Mouse (Mus musculus) limb, embryonic 15.5 days (tissue): ENCODE results near the gene Scfd2. TPM values are rescaled to one million over a fixed set of nuclear protein-coding genes. Genes with fewer than 3 reads are reported as not detected.

Experiments used
- ATAC-seq: fragments of 200-750 bp; cut with Nextera tagmentation; 2 replicates; pipeline ENCODE4 v1.8.0; 2017; ENCODE audit warnings: low read depth, moderate TSS enrichment; ENCODE audit not compliant: insufficient number of reproducible peaks, low FRiP score, low TSS enrichment
- H3K27ac ChIP-seq: fragments of 300-500 bp; sonication (generic); 2 replicates; pipeline ENCODE4 v1.5.1; 2015; ENCODE audit warnings: moderate library complexity, mild to moderate bottlenecking, inconsistent platforms
- H3K27me3 ChIP-seq: fragments of 300-500 bp; sonication (generic); 2 replicates; pipeline ENCODE4 v1.6.1; 2015; ENCODE audit warnings: inconsistent platforms
- H3K36me3 ChIP-seq: fragments of 300-500 bp; sonication (generic); 2 replicates; pipeline ENCODE4 v1.6.1; 2015; ENCODE audit warnings: inconsistent platforms
- H3K4me1 ChIP-seq: fragments of 300-500 bp; sonication (generic); 2 replicates; pipeline ENCODE4 v1.6.1; 2015; ENCODE audit warnings: inconsistent platforms
- H3K4me2 ChIP-seq: fragments of 300-500 bp; sonication (generic); 2 replicates; pipeline ENCODE4 v1.6.1; 2015; ENCODE audit warnings: mild to moderate bottlenecking, inconsistent platforms
- H3K4me3 ChIP-seq: fragments of 300-500 bp; sonication (generic); 2 replicates; pipeline ENCODE4 v1.5.1; 2015; ENCODE audit warnings: mild to moderate bottlenecking, inconsistent platforms
- H3K9ac ChIP-seq: fragments of 300-500 bp; sonication (generic); 2 replicates; pipeline ENCODE4 v1.6.1; 2015; ENCODE audit warnings: inconsistent platforms
- H3K9me3 ChIP-seq: fragments of 300-500 bp; sonication (generic); 2 replicates; pipeline ENCODE4 v1.6.1; 2016; ENCODE audit warnings: inconsistent platforms
- WGBS: fragments of 180-500 bp; shearing (Covaris S2); methylation state at CpG from one replicate; pipeline ENCODE4 v1.1.7; 2015; 5-methylcytosine and 5-hydroxymethylcytosine counted together
- polyA plus RNA-seq: library from polyadenylated mRNA; unstranded; fragments of >200 nt; fragmentation: Nextera tagmentation; extraction: Ambion mirVana; gene quantifications from 2 replicates; pipeline ENCODE4 v1.2.1, GENCODE M21; 2015

The Scfd2 gene
- polyA plus RNA-seq, 1 experiment from 2014 or later: 21.2 TPM

- Histone ChIP-seq H3K27ac (no peak overlapping the region), H3K4me2 (no peak overlapping the region), H3K9me3 (no peaks in the 10 kb centered on the region), H3K36me3 (no peaks in the 10 kb centered on the region), H3K9ac (no peak overlapping the region), H3K4me3 (no peak overlapping the region), H3K4me1 (no peaks in the 10 kb centered on the region), H3K27me3 (no peaks in the 10 kb centered on the region)
- 80% methylated on average over 4 of the region's 4 CpGs for WGBS
- no peak for ATAC-seq
Observed at GRCm38 (mm10) chr5:74484646-74485045, 46.9 kb downstream of the Scfd2 start.

DNA sequence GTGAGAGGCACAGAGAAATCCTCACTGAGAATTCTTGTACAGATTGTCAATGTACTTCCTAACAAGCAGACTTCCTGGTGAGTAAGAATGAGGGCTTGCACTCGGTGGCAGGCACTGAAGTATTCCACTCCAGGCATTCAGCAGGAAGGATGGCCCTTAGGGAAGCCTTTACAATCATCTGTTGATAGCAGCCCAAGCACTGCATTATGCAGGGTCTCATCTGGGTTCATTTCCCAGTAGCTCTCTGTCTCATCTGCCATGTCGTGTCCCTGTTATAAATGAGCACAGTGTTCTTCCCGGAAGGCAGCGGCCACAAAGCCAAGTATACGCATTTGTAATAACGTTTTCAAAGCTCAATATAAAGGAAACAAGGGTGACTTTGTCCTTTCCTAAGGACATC, 48.9 kb downstream of the Scfd2 start:
- Histone ChIP-seq H3K27me3 (no peaks in the 10 kb centered on the region), H3K4me2 (no peak overlapping the region), H3K4me3 (no peak overlapping the region), H3K4me1 (no peaks in the 10 kb centered on the region), H3K9ac (no peak overlapping the region), H3K9me3 (no peaks in the 10 kb centered on the region), H3K36me3 (no peaks in the 10 kb centered on the region), H3K27ac (no peak overlapping the region)
- no peak for ATAC-seq
- WGBS: 69% methylated on average over 6 of the region's 6 CpGs

- Histone ChIP-seq H3K4me1 (no peaks in the 10 kb centered on the region), H3K4me3 (no peak overlapping the region), H3K27ac (no peak overlapping the region), H3K9me3 (no peaks in the 10 kb centered on the region), H3K27me3 (no peaks in the 10 kb centered on the region), H3K36me3 (no peaks in the 10 kb centered on the region), H3K9ac (no peak overlapping the region), H3K4me2 (no peak overlapping the region)
- WGBS: 71% methylated on average over 3 of the region's 3 CpGs
- ATAC-seq: no peak
Observed at GRCm38 (mm10) chr5:74482034-74482433, 49.5 kb downstream of the Scfd2 start.

DNA sequence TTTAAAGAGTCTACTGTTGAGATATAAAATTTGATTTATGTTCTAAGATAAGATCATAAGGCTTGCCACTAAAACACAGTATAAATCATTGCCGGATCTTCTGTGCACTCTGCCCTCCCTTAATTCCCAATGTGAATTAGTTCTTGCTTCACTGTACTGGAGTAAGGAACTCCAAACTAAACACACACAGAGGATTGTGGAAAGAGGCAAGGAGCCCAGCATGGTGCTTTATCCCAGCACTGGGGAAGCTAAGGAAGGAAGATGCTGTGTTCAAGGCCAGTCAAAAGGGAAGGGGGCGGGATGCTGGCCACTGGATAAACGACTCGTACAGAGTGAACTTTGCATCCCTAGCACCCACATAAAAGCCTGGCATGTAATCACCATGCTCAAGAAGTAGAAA, 51.1 kb downstream of the Scfd2 start:
- WGBS: 76% methylated on average over 4 of the region's 4 CpGs
- Histone ChIP-seq H3K27me3 (no peaks in the 10 kb centered on the region), H3K36me3 (no peaks in the 10 kb centered on the region), H3K4me2 (no peak overlapping the region), H3K9me3 (no peaks in the 10 kb centered on the region), H3K9ac (no peak overlapping the region), H3K4me1 (no peaks in the 10 kb centered on the region), H3K27ac (no peak overlapping the region), H3K4me3 (no peak overlapping the region)
- no peak for ATAC-seq

GRCm38 (mm10) chr5:74479947-74480346, 51.6 kb downstream of the Scfd2 start:
- 79% methylated on average over 4 of the region's 4 CpGs for WGBS
- no peaks in the 10 kb centered on the region for H3K27me3 ChIP-seq
- H3K9ac ChIP-seq: no peak overlapping the region
- no peak overlapping the region for H3K27ac ChIP-seq
- no peak for ATAC-seq
- H3K9me3 ChIP-seq: no peaks in the 10 kb centered on the region
- no peaks in the 10 kb centered on the region for H3K36me3 ChIP-seq
- no peak overlapping the region for H3K4me3 ChIP-seq
- no peaks in the 10 kb centered on the region for H3K4me1 ChIP-seq
- H3K4me2 ChIP-seq: no peak overlapping the region

- Histone ChIP-seq H3K36me3 (no peaks in the 10 kb centered on the region), H3K27me3 (no peaks in the 10 kb centered on the region), H3K4me2 (no peak overlapping the region), H3K27ac (no peak overlapping the region), H3K4me1 (no peaks in the 10 kb centered on the region), H3K9ac (no peak overlapping the region), H3K9me3 (no peaks in the 10 kb centered on the region), H3K4me3 (no peak overlapping the region)
- no peak for ATAC-seq
- WGBS: 74% methylated on average over 5 of the region's 5 CpGs
Observed at GRCm38 (mm10) chr5:74479157-74479556, 52.4 kb downstream of the Scfd2 start.

DNA sequence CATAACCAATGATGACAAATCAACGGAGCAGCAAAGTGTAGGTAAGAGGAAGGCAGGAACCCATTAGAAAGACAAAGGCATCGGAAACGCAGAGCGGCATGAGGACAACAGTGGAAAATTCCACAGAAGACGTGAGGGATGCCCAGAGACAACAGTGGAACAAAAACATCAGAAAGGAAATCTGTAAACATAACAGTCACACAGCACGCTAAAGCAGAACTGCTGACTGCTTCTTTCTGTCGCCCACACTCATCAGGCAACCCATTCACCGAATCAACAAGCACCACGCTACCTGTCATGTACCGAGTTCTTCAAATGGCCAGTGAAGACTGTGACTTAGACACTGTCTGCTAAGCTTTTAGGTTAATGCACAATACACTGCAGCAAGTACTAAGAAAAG, 55.0 kb downstream of the Scfd2 start:
- H3K9me3 ChIP-seq: no peaks in the 10 kb centered on the region
- no peak overlapping the region for H3K9ac ChIP-seq
- H3K27ac ChIP-seq: no peak overlapping the region
- no peak overlapping the region for H3K4me3 ChIP-seq
- H3K4me1 ChIP-seq: no peaks in the 10 kb centered on the region
- no peak overlapping the region for H3K4me2 ChIP-seq
- 86% methylated on average over 10 of the region's 10 CpGs for WGBS
- H3K27me3 ChIP-seq: no peaks in the 10 kb centered on the region
- no peak for ATAC-seq
- no peaks in the 10 kb centered on the region for H3K36me3 ChIP-seq

DNA sequence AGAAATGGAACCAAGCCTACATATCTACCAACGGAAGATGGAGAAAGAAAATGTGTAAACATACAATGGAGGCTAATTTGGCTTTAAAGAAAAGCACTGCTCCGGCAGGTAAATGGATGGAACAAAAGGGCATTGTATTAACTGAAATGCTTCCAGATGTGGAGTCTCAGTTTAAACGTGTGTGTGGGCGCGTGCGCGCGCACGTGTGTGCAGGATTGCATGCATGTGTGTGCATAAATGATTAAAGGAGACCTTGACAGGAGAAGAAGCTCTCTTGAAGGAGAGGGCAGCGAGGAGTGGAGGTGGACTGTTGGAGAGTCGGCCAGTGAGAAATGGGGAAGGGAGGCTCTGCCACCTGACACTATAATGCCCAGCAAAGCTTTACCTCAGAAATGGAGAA, 58.4 kb downstream of the Scfd2 start:
- WGBS: 53% methylated on average over 11 of the region's 11 CpGs
- Histone ChIP-seq H3K27ac (no peak overlapping the region), H3K9me3 (no peaks in the 10 kb centered on the region), H3K9ac (no peak overlapping the region), H3K4me1 (no peaks in the 10 kb centered on the region), H3K36me3 (no peaks in the 10 kb centered on the region), H3K4me2 (no peak overlapping the region), H3K4me3 (no peak overlapping the region), H3K27me3 (no peaks in the 10 kb centered on the region)
- no peak for ATAC-seq

- Histone ChIP-seq H3K4me3 (no peak overlapping the region), H3K27me3 (no peaks in the 10 kb centered on the region), H3K27ac (no peak overlapping the region), H3K36me3 (no peaks in the 10 kb centered on the region), H3K4me2 (no peak overlapping the region), H3K9me3 (no peaks in the 10 kb centered on the region), H3K9ac (no peak overlapping the region), H3K4me1 (no peaks in the 10 kb centered on the region)
- no peak for ATAC-seq
- 88% methylated on average over 3 of the region's 3 CpGs for WGBS
Observed at GRCm38 (mm10) chr5:74470819-74471218, 60.7 kb downstream of the Scfd2 start.

DNA sequence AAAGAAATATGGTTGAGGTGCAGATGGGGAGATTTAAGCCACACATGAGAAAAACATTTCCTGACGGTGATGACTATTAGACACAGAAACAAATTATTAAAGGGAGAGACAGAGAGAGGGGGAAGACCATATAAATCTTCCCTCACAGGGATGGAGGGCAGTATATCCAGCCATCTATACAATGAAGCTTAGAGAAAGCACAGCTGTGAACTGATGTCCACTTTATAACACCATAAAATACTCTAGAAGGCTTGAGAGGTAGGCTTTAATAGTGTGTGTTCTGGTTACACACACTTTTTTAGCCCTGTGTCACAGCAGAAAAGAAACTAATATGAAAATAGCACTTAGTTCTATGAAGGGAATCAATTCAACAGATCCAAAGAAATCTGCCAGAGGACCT, 61.9 kb downstream of the Scfd2 start:
- H3K4me3 ChIP-seq: no peak overlapping the region
- no peaks in the 10 kb centered on the region for H3K4me1 ChIP-seq
- WGBS: 39% methylated on average over 1 of the region's 1 CpGs
- no peak overlapping the region for H3K4me2 ChIP-seq
- no peaks in the 10 kb centered on the region for H3K36me3 ChIP-seq
- no peak overlapping the region for H3K27ac ChIP-seq
- H3K9me3 ChIP-seq: no peaks in the 10 kb centered on the region
- no peaks in the 10 kb centered on the region for H3K27me3 ChIP-seq
- no peak for ATAC-seq
- no peak overlapping the region for H3K9ac ChIP-seq

GRCm38 (mm10) chr5:74467753-74468152, 63.8 kb downstream of the Scfd2 start:
- 58% methylated on average over 3 of the region's 3 CpGs for WGBS
- Histone ChIP-seq H3K9ac (no peak overlapping the region), H3K36me3 (no peaks in the 10 kb centered on the region)

GRCm38 (mm10) chr5:74456759-74457158, 74.8 kb downstream of the Scfd2 start:
- Histone ChIP-seq H3K4me2 (no peak overlapping the region), H3K4me1 (peaks cover 17% of the 10 kb centered on the region), H3K9ac (no peak overlapping the region), H3K4me3 (no peak overlapping the region), H3K27ac (no peak overlapping the region), H3K9me3 (no peaks in the 10 kb centered on the region), H3K36me3 (no peaks in the 10 kb centered on the region), H3K27me3 (no peaks in the 10 kb centered on the region)
- WGBS: 73% methylated on average over 2 of the region's 2 CpGs
- ATAC-seq: no peak

More at GRCm38 (mm10) chr5:74467753-74468152, 63.8 kb downstream of the Scfd2 start:
- ATAC-seq: no peak
- H3K4me2 ChIP-seq: no peak overlapping the region
- no peaks in the 10 kb centered on the region for H3K9me3 ChIP-seq
- no peak overlapping the region for H3K4me3 ChIP-seq
- no peak overlapping the region for H3K27ac ChIP-seq
- no peaks in the 10 kb centered on the region for H3K27me3 ChIP-seq
- no peaks in the 10 kb centered on the region for H3K4me1 ChIP-seq

DNA sequence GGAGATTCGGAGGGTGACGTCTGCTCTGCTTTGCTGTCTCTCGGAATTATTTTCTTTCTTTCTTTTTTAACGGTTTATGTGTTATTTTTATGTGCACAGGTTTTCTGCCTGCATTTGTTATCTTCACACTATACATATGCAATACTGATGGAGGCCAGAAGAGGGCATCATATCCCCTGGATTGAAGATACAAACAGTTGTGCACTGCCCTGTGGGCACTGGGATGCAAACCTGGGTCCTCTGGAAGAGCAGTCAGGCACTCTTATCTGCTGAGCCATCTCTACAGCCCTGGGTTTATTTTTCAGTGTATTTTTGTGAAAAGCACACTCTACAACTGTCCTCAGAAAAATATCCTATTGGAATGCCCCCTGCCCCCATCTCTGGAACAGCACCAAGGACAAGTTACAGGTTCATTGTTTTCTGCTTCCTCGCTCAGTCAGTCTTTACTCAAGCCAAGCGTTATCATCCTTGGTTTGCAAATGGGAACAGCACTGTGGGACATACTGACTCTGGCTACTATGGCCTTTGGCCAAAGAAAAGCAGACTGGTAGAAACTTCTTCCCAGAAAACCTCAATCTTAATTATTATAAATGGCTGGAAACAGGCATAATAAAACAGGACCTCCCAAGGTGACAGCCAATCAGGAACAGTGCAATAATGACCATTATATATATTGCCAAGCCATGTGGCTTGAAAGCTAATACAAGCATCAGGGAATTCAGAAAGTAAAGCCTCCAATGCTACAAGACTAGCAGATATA, 75.9 kb downstream of the Scfd2 start:
- ATAC-seq: no peak
- no peaks in the 10 kb centered on the region for H3K27me3 ChIP-seq
- no peaks in the 10 kb centered on the region for H3K36me3 ChIP-seq
- no peaks in the 10 kb centered on the region for H3K9me3 ChIP-seq
- H3K9ac ChIP-seq: no peak overlapping the region
- no peak overlapping the region for H3K27ac ChIP-seq
- no peak overlapping the region for H3K4me3 ChIP-seq
- H3K4me2 ChIP-seq: no peak overlapping the region
- H3K4me1 ChIP-seq: peaks cover 18% of the 10 kb centered on the region
- WGBS: 76% methylated on average over 6 of the region's 6 CpGs
